Mouse (Mus musculus): ENCODE data around the gene Taf1d.

- TF ChIP-seq CTCF (IDR thresholded peaks at IDR 0.05; ENCODE audit: borderline replicate concordance, extremely low read depth, insufficient read depth, insufficient read length), result no peak
- TF ChIP-seq POLR2A (IDR thresholded peaks at IDR 0.05; ENCODE audit: borderline replicate concordance, extremely low read depth, insufficient read depth, insufficient read length, poor library complexity, severe bottlenecking), result no peak
These were observed 49.8 kb upstream of the Taf1d start for GRCm38 (mm10) chr9:15256214-15256613.
